Mouse (Mus musculus) embryonic fibroblast, embryonic 13.5 days (primary cell): ENCODE measurements at regions not wholly inside any gene's neighbourhood (a gene's known extent, or its start where the extent isn't known, plus 50 kb on each side); places are given as distances from the start of the nearest gene placed in this dataset.

ENCODE experiments used
- CTCF ChIP-seq: IDR thresholded peaks from 2 replicates; pipeline ENCODE4 v1.5.1; 2011; ENCODE audit warnings: mild to moderate bottlenecking, control low read depth, low read length, moderate library complexity, borderline replicate concordance; ENCODE audit not compliant: insufficient read depth
- POLR2A ChIP-seq: IDR thresholded peaks from 2 replicates; pipeline ENCODE4 v1.6.1; 2011; ENCODE audit warnings: low read depth, mild to moderate bottlenecking, control low read depth, low read length, moderate library complexity

DNA sequence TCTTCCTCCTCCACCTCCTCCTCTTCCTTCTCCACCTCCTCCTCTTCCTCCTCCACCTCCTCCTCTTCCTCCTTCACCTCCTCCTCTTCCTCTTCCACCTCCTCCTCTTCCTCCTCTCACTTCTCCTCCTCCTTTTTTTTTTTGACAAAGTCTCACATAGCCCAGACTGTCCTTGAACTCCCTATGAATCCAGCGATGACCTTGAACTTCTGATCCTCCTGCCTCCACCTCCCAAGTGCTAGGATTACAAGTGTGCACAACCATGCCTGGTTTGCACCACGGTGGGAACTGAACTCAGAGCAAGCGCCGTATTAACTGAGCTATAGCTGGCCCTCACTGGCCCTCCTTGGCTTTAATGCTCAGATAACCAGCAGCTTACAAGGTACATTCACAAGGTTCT is 161.2 kb upstream of the Mrps10 start:
- TF ChIP-seq CTCF (no peak), POLR2A (no peak)
